Mouse (Mus musculus) embryonic facial prominence, embryonic 11.5 days (tissue): Measurements from ENCODE around the gene Thegl. TPM values are rescaled to one million over a fixed set of nuclear protein-coding genes. Genes with fewer than 3 reads are reported as not detected.

Source experiments
- ATAC-seq: fragments of 200-750 bp; cut with Nextera tagmentation; replicated peaks from 2 replicates; pipeline ENCODE4 v1.8.0; 2017; ENCODE audit warnings: low read depth; ENCODE audit not compliant: insufficient number of reproducible peaks, low FRiP score, low TSS enrichment
- DNase-seq: peaks from one replicate; pipeline ENCODE4 v3.0.0-alpha.2; 2015; ENCODE audit warnings: low spot score
- H3K27ac ChIP-seq: fragments of 300-500 bp; sonication (generic); replicated peaks from 2 replicates; pipeline ENCODE4 v1.5.1; 2014; ENCODE audit warnings: mild to moderate bottlenecking, low read depth, low read length, control low read depth
- H3K27me3 ChIP-seq: fragments of 300-500 bp; sonication (generic); 2 replicates; pipeline ENCODE4 v1.6.1; 2014; ENCODE audit warnings: mild to moderate bottlenecking, low read length, moderate library complexity, mixed read lengths; ENCODE audit not compliant: control insufficient read depth, insufficient read depth
- H3K36me3 ChIP-seq: fragments of 300-500 bp; sonication (generic); replicated peaks from 2 replicates; pipeline ENCODE4 v1.6.1; 2014; ENCODE audit warnings: low read depth, mild to moderate bottlenecking, low read length, moderate library complexity, mixed read lengths; ENCODE audit not compliant: control insufficient read depth, insufficient read depth
- H3K4me1 ChIP-seq: fragments of 300-500 bp; sonication (generic); 2 replicates; pipeline ENCODE4 v1.6.1; 2014; ENCODE audit warnings: low read length, mixed read lengths; ENCODE audit not compliant: control insufficient read depth, insufficient read depth
- H3K4me2 ChIP-seq: fragments of 300-500 bp; sonication (generic); 2 replicates; pipeline ENCODE4 v1.6.1; 2014; ENCODE audit warnings: low read depth, mild to moderate bottlenecking, control low read depth, low read length, moderate library complexity
- H3K4me3 ChIP-seq: fragments of 300-500 bp; sonication (generic); 2 replicates; pipeline ENCODE4 v1.5.1; 2014; ENCODE audit warnings: low read depth, low read length, control low read depth
- H3K9ac ChIP-seq: fragments of 300-500 bp; sonication (generic); replicated peaks from 2 replicates; pipeline ENCODE4 v1.6.1; 2014; ENCODE audit warnings: mild to moderate bottlenecking, control low read depth, low read length
- H3K9me3 ChIP-seq: fragments of 300-500 bp; sonication (generic); replicated peaks from 2 replicates; pipeline ENCODE4 v1.6.1; 2016; ENCODE audit warnings: mild to moderate bottlenecking, low read length, inconsistent platforms, mixed read lengths; ENCODE audit not compliant: control insufficient read depth
- WGBS: fragments of 180-500 bp; shearing (Covaris S2); extraction: QIAGEN DNeasy Blood & Tissue Kit; methylation state at CpG from one replicate; pipeline ENCODE4 v1.1.7; 2014; 5-methylcytosine and 5-hydroxymethylcytosine counted together
- polyA plus RNA-seq: library from polyadenylated mRNA; unstranded; fragments of >200 nt; fragmentation: Nextera tagmentation; extraction: Ambion mirVana; gene quantifications from 2 replicates; pipeline ENCODE4 v1.2.1, GENCODE M21; 2014

Thegl gene
- polyA plus RNA-seq, 1 experiment from 2014 or later: 0.13 TPM

GRCm38 (mm10) chr5:77056881-77057440 is 41.1 kb downstream of the Thegl start:
- ATAC-seq: no peak
- Histone ChIP-seq H3K9me3 (no peaks in the 10 kb centered on the region), H3K36me3 (no peaks in the 10 kb centered on the region), H3K4me2 (no peak overlapping the region), H3K27ac (no peak overlapping the region), H3K4me3 (no peak overlapping the region), H3K9ac (no peak overlapping the region), H3K27me3 (no peaks in the 10 kb centered on the region), H3K4me1 (no peaks in the 10 kb centered on the region)
- DNase-seq: no peak
- WGBS: 48% methylated on average over 12 of the region's 12 CpGs

GRCm38 (mm10) chr5:77060363-77060762 is 44.5 kb downstream of the Thegl start:
- no peak overlapping the region for H3K9ac ChIP-seq
- WGBS: 25% methylated on average over 10 of the region's 10 CpGs
- ATAC-seq: no peak
- H3K4me3 ChIP-seq: no peak overlapping the region
- H3K27ac ChIP-seq: no peak overlapping the region
- H3K9me3 ChIP-seq: no peaks in the 10 kb centered on the region
- no peak overlapping the region for H3K4me2 ChIP-seq
- H3K36me3 ChIP-seq: no peaks in the 10 kb centered on the region
- H3K27me3 ChIP-seq: no peaks in the 10 kb centered on the region
- no peak for DNase-seq
- no peaks in the 10 kb centered on the region for H3K4me1 ChIP-seq

- WGBS: 35% methylated on average over 17 of the region's 17 CpGs
- Histone ChIP-seq H3K27ac (no peak overlapping the region), H3K27me3 (no peaks in the 10 kb centered on the region), H3K9me3 (no peaks in the 10 kb centered on the region), H3K9ac (no peak overlapping the region), H3K4me2 (no peak overlapping the region), H3K36me3 (no peaks in the 10 kb centered on the region), H3K4me1 (no peaks in the 10 kb centered on the region), H3K4me3 (no peak overlapping the region)
- no peak for ATAC-seq
- peak; percentile 48 for DNase-seq
Measured at GRCm38 (mm10) chr5:77061372-77062038, 45.7 kb downstream of the Thegl start.

GRCm38 (mm10) chr5:77067321-77067720 is 51.5 kb downstream of the Thegl start:
- Histone ChIP-seq H3K27me3 (no peaks in the 10 kb centered on the region), H3K4me3 (no peak overlapping the region), H3K4me2 (no peak overlapping the region), H3K9ac (no peak overlapping the region), H3K9me3 (no peaks in the 10 kb centered on the region), H3K4me1 (no peaks in the 10 kb centered on the region), H3K27ac (no peak overlapping the region), H3K36me3 (no peaks in the 10 kb centered on the region)
- no peak for DNase-seq
- WGBS: 84% methylated on average over 8 of the region's 8 CpGs
- ATAC-seq: no peak

- no peaks in the 10 kb centered on the region for H3K27me3 ChIP-seq
- H3K4me1 ChIP-seq: no peaks in the 10 kb centered on the region
- H3K36me3 ChIP-seq: no peaks in the 10 kb centered on the region
- no peak for ATAC-seq
- H3K9me3 ChIP-seq: no peaks in the 10 kb centered on the region
- no peak for DNase-seq
- 83% methylated on average over 2 of the region's 2 CpGs for WGBS
- no peak overlapping the region for H3K9ac ChIP-seq
- H3K4me2 ChIP-seq: no peak overlapping the region
- no peak overlapping the region for H3K27ac ChIP-seq
- no peak overlapping the region for H3K4me3 ChIP-seq
Measured at GRCm38 (mm10) chr5:77070987-77071386, 55.2 kb downstream of the Thegl start.

- no peaks in the 10 kb centered on the region for H3K9me3 ChIP-seq
- no peak for DNase-seq
- no peaks in the 10 kb centered on the region for H3K4me1 ChIP-seq
- no peak overlapping the region for H3K4me2 ChIP-seq
- no peaks in the 10 kb centered on the region for H3K27me3 ChIP-seq
- H3K27ac ChIP-seq: no peak overlapping the region
- ATAC-seq: no peak
- H3K4me3 ChIP-seq: no peak overlapping the region
- 83% methylated on average over 3 of the region's 3 CpGs for WGBS
- no peak overlapping the region for H3K9ac ChIP-seq
- no peaks in the 10 kb centered on the region for H3K36me3 ChIP-seq
Measured at GRCm38 (mm10) chr5:77071626-77072025, 55.8 kb downstream of the Thegl start.

GRCm38 (mm10) chr5:77073794-77074193 is 58.0 kb downstream of the Thegl start:
- Histone ChIP-seq H3K27ac (no peak overlapping the region), H3K36me3 (no peaks in the 10 kb centered on the region), H3K9ac (no peak overlapping the region), H3K4me1 (no peaks in the 10 kb centered on the region), H3K27me3 (no peaks in the 10 kb centered on the region), H3K9me3 (no peaks in the 10 kb centered on the region), H3K4me2 (no peak overlapping the region), H3K4me3 (no peak overlapping the region)
- 89% methylated on average over 8 of the region's 8 CpGs for WGBS
- ATAC-seq (no peak), DNase-seq (no peak)

- Histone ChIP-seq H3K27ac (no peak overlapping the region), H3K4me3 (no peak overlapping the region), H3K36me3 (no peaks in the 10 kb centered on the region), H3K9ac (no peak overlapping the region), H3K9me3 (no peaks in the 10 kb centered on the region), H3K27me3 (no peaks in the 10 kb centered on the region), H3K4me1 (no peaks in the 10 kb centered on the region), H3K4me2 (no peak overlapping the region)
- ATAC-seq: no peak
- DNase-seq: no peak
- WGBS: 80% methylated on average over 2 of the region's 2 CpGs
Measured at GRCm38 (mm10) chr5:77074914-77075313, 59.1 kb downstream of the Thegl start.
